Mouse (Mus musculus) MEL (cell line): ENCODE results near the gene Mapk10.

Experiments
- BHLHE40 ChIP-seq: IDR thresholded peaks from 2 replicates; pipeline ENCODE4 v1.6.1; 2012; ENCODE audit warnings: low read depth, mild to moderate bottlenecking, inconsistent platforms, low read length, improper control_type of control experiment, borderline replicate concordance
- CHD2 ChIP-seq: IDR thresholded peaks from 2 replicates; pipeline ENCODE4 v1.6.1; 2011; ENCODE audit warnings: low read length, improper control_type of control experiment
- CTCF ChIP-seq, 3 experiments: IDR thresholded peaks in 2 of 3; conservative IDR thresholded peaks in 1 of 3; 2 replicates each; pipeline ENCODE4 v1.5.1; 2011 to 2012; ENCODE audit warnings: low read length in 3 of 3, low read depth in 2 of 3, mild to moderate bottlenecking in 2 of 3, improper control_type of control experiment in 1 of 3, inconsistent platforms in 1 of 3, mixed read lengths in 1 of 3, moderate library complexity in 1 of 3; ENCODE audit not compliant: control insufficient read depth in 1 of 3, insufficient read depth in 1 of 3, poor library complexity in 1 of 3, severe bottlenecking in 1 of 3
- ELF1 ChIP-seq: IDR thresholded peaks from 2 replicates; pipeline ENCODE4 v1.6.1; 2014; ENCODE audit warnings: low read depth, mild to moderate bottlenecking, inconsistent platforms, low read length, improper control_type of control experiment, moderate library complexity
- EP300 ChIP-seq, 2 experiments: IDR thresholded peaks; 2 replicates each; pipeline ENCODE4 v1.6.1; 2011; ENCODE audit warnings: improper control_type of control experiment in 2 of 2, low read length in 2 of 2, low read depth in 1 of 2, mild to moderate bottlenecking in 1 of 2
- HCFC1 ChIP-seq: IDR thresholded peaks from 2 replicates; pipeline ENCODE4 v1.6.1; 2012; ENCODE audit warnings: low read depth, mild to moderate bottlenecking, inconsistent platforms, low read length, improper control_type of control experiment, moderate library complexity
- MAX ChIP-seq: IDR thresholded peaks from 2 replicates; pipeline ENCODE4 v1.6.1; 2011; ENCODE audit warnings: low read length, improper control_type of control experiment
- NELFE ChIP-seq: IDR thresholded peaks from 2 replicates; pipeline ENCODE4 v1.6.1; 2011; ENCODE audit warnings: low read depth, low read length, improper control_type of control experiment
- POLR2A ChIP-seq, 2 experiments: IDR thresholded peaks; 2 replicates each; pipeline ENCODE4 v1.6.1; 2011 to 2012; ENCODE audit warnings: low read length in 2 of 2, mild to moderate bottlenecking in 2 of 2, control low read depth in 1 of 2, improper control_type of control experiment in 1 of 2, low read depth in 1 of 2, moderate library complexity in 1 of 2; ENCODE audit not compliant: control insufficient read depth in 1 of 2, insufficient read depth in 1 of 2, poor library complexity in 1 of 2
- ZKSCAN1 ChIP-seq: IDR thresholded peaks from 2 replicates; pipeline ENCODE4 v1.6.1; 2012; ENCODE audit warnings: low read depth, mild to moderate bottlenecking, inconsistent platforms, low read length, improper control_type of control experiment, moderate library complexity
- ZMIZ1 ChIP-seq: IDR thresholded peaks from 2 replicates; pipeline ENCODE4 v1.6.1; 2012; ENCODE audit warnings: low read depth, mild to moderate bottlenecking, inconsistent platforms, low read length, improper control_type of control experiment, moderate library complexity

DNA sequence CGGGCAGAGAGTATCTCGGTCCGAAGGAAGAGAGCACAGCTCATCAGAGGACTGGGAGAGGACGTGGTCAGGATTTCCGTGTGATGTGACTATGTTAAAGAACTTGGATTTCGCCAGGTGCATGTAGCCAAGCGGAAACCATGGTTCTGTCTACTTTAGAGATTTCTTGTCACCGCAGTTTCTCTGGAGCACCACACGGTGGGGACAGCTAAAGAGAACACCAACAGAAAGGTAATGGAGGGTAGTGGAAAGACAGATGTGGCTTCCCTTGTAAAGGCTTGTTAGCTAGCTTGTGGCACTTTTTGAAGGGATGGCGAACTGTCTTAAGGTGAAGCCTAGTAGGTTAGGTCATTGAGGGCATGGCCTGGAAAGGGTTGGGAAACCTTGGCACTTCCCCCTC lies 29.5 kb downstream of the Mapk10 start:
- no peak for TF ChIP-seq CHD2
- TF ChIP-seq POLR2A (IDR thresholded peaks at IDR 0.05; ENCODE audit: control insufficient read depth in 1 of 2, insufficient read depth in 1 of 2, low read depth in 1 of 2, low read length in 2 of 2, poor library complexity in 1 of 2), result no peak
- no peak for TF ChIP-seq ELF1
- TF ChIP-seq EP300 (IDR thresholded peaks at IDR 0.05; ENCODE audit: low read depth in 1 of 2, low read length in 2 of 2), result no peak
- no peak for TF ChIP-seq BHLHE40
- TF ChIP-seq CTCF (IDR thresholded peaks at IDR 0.05 in 2 of 3, conservative IDR thresholded peaks at IDR 0.05 in 1 of 3; ENCODE audit: control insufficient read depth in 1 of 3, insufficient read depth in 1 of 3, low read depth in 2 of 3, low read length in 3 of 3, poor library complexity in 1 of 3, severe bottlenecking in 1 of 3), result no peak
- no peak for TF ChIP-seq MAX
- TF ChIP-seq HCFC1, result no peak
- no peak for TF ChIP-seq NELFE
- TF ChIP-seq ZMIZ1, result no peak
- TF ChIP-seq ZKSCAN1, result no peak
